Comparison of ENCODE assay signal across 8 mouse cellular contexts in the genomic region with DNA sequence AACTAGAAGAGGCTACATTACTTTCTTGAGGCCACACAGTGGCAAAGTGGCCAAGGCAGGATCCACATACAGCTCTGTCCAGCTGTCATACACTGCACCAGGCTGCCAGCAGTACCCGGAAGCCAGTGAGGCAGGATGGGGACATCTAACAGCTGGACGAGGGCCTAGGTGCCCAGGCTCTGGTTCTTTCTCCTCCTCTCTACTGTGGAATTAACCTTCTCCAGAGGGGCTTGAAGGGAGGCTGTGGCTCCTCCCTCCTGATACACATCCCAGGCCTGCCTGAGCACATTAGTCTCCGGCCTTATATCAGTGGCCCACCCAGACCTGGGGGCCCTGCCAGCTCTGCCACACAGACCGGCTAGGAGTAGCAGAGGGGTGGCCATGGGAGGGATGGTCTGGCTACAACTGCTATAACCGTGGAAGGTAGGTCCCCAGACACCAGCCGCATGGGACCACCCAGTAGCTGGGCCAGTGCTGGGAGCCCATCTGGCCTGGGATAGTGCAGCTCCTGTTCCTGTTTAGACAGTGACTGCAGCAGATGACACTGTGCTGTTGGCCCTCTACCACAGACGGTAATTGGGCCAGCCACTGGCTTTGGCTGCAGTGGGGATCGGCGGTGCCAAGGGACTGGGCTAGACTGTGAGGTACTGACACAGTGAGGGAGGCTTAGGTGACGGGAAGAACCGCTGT. TPM values are rescaled to one million over a fixed set of nuclear protein-coding genes. Genes with fewer than 3 reads are reported as not detected.
DNase-seq lines count a peak whose midpoint lies in the region; ATAC-seq lines count a peak whose summit lies in the region.

No protein-coding gene starts in this region.

- peaks cover 6% of the 10 kb centered on the region; the same call in 1 of the 2 replicates for H3K36me3 ChIP-seq in neural tube, embryonic 12.5 days
- no peaks in the 10 kb centered on the region for H3K36me3 ChIP-seq in embryonic facial prominence, embryonic 13.5 days
- no peaks in the 10 kb centered on the region for H3K36me3 ChIP-seq in hindbrain, embryonic 11.5 days (ENCODE audit: control insufficient read depth, insufficient read depth, low read length)
- H3K36me3 ChIP-seq in midbrain, embryonic 11.5 days (ENCODE audit: control insufficient read depth, insufficient read depth, low read length) = no peaks in the 10 kb centered on the region

- H3K4me3 ChIP-seq in neural tube, embryonic 12.5 days = no peak overlapping the region
- no peak overlapping the region for H3K4me3 ChIP-seq in embryonic facial prominence, embryonic 13.5 days
- no peak overlapping the region for H3K4me3 ChIP-seq in hindbrain, embryonic 11.5 days (ENCODE audit: low read depth, low read length)
- H3K4me3 ChIP-seq in midbrain, embryonic 11.5 days (ENCODE audit: low read depth, low read length) = no peak overlapping the region

- H3K27me3 ChIP-seq in neural tube, embryonic 12.5 days (replicated peaks) = no peaks in the 10 kb centered on the region
- no peaks in the 10 kb centered on the region for H3K27me3 ChIP-seq in embryonic facial prominence, embryonic 13.5 days
- H3K27me3 ChIP-seq in hindbrain, embryonic 11.5 days (ENCODE audit: control insufficient read depth, insufficient read depth, low read length) = no peaks in the 10 kb centered on the region
- H3K27me3 ChIP-seq in midbrain, embryonic 11.5 days (ENCODE audit: control insufficient read depth, insufficient read depth, low read length) = no peaks in the 10 kb centered on the region

- no peak overlapping the region for H3K4me2 ChIP-seq in neural tube, embryonic 12.5 days (replicated peaks)
- H3K4me2 ChIP-seq in embryonic facial prominence, embryonic 13.5 days = no peak overlapping the region
- no peak overlapping the region for H3K4me2 ChIP-seq in hindbrain, embryonic 11.5 days (replicated peaks; ENCODE audit: low read depth, low read length)
- no peak overlapping the region for H3K4me2 ChIP-seq in midbrain, embryonic 11.5 days

- WGBS in neural tube, embryonic 12.5 days = 59% methylated on average over 11 of the region's 11 CpGs
- WGBS in embryonic facial prominence, embryonic 13.5 days = 68% methylated on average over 11 of the region's 11 CpGs
- WGBS in hindbrain, embryonic 11.5 days = 59% methylated on average over 11 of the region's 11 CpGs
- 60% methylated on average over 11 of the region's 11 CpGs for WGBS in midbrain, embryonic 11.5 days

- H3K9me3 ChIP-seq in neural tube, embryonic 12.5 days = no peaks in the 10 kb centered on the region
- H3K9me3 ChIP-seq in embryonic facial prominence, embryonic 13.5 days = no peaks in the 10 kb centered on the region
- H3K9me3 ChIP-seq in hindbrain, embryonic 11.5 days (ENCODE audit: control insufficient read depth, low read length) = no peaks in the 10 kb centered on the region
- H3K9me3 ChIP-seq in midbrain, embryonic 11.5 days (ENCODE audit: control insufficient read depth, low read length) = no peaks in the 10 kb centered on the region

- H3K9ac ChIP-seq in neural tube, embryonic 12.5 days = no peak overlapping the region
- peak overlapping the region; percentile 49; the same call in 1 of the 2 replicates for H3K9ac ChIP-seq in embryonic facial prominence, embryonic 13.5 days
- no peak overlapping the region for H3K9ac ChIP-seq in hindbrain, embryonic 11.5 days (ENCODE audit: low read depth, low read length)
- H3K9ac ChIP-seq in midbrain, embryonic 11.5 days (ENCODE audit: low read length) = no peak overlapping the region

- peak; percentile 41; the same call in 1 of the 2 replicates for ATAC-seq in neural tube, embryonic 12.5 days (ENCODE audit: low FRiP score, low read depth)
- ATAC-seq in embryonic facial prominence, embryonic 13.5 days (ENCODE audit: insufficient number of reproducible peaks, insufficient read depth, low FRiP score, low TSS enrichment, low read depth) = peak; percentile 44; the same call in 1 of the 2 replicates
- peak; percentile 49; the same call in 1 of the 2 replicates for ATAC-seq in hindbrain, embryonic 11.5 days (ENCODE audit: low FRiP score)
- ATAC-seq in midbrain, embryonic 11.5 days (ENCODE audit: low FRiP score) = peak; percentile 42; the same call in 1 of the 2 replicates
- ATAC-seq in erythroid progenitor cell, adult 5-6 weeks (replicated peaks; ENCODE audit: low FRiP score, poor library complexity, severe bottlenecking) = no peak

- DNase-seq in neural tube, embryonic 10.5 days (ENCODE audit: extremely low spot score, low spot score) = no peak
- no peak for DNase-seq in hindbrain, embryonic 11.5 days (ENCODE audit: low spot score)
- peak; percentile 89 for DNase-seq in midbrain, embryonic 11.5 days (ENCODE audit: low spot score, missing footprints)
- no peak for DNase-seq in spleen, postnatal 14 days (ENCODE audit: low spot score in 2 of 2)
- no peak for DNase-seq in frontal cortex, postnatal 10 days (ENCODE audit: low spot score in 2 of 2)

- H3K27ac ChIP-seq in neural tube, embryonic 12.5 days = no peak overlapping the region
- H3K27ac ChIP-seq in embryonic facial prominence, embryonic 13.5 days = peak overlapping the region; percentile 84
- H3K27ac ChIP-seq in hindbrain, embryonic 11.5 days (ENCODE audit: low read depth, low read length) = no peak overlapping the region
- no peak overlapping the region for H3K27ac ChIP-seq in midbrain, embryonic 11.5 days (ENCODE audit: low read depth, low read length)

- peaks cover 30% of the 10 kb centered on the region for H3K4me1 ChIP-seq in neural tube, embryonic 12.5 days
- peaks cover 46% of the 10 kb centered on the region for H3K4me1 ChIP-seq in embryonic facial prominence, embryonic 13.5 days
- H3K4me1 ChIP-seq in hindbrain, embryonic 11.5 days (replicated peaks; ENCODE audit: control insufficient read depth, insufficient read depth, low read length) = peaks cover 8% of the 10 kb centered on the region
- H3K4me1 ChIP-seq in midbrain, embryonic 11.5 days (ENCODE audit: control insufficient read depth, insufficient read depth, low read length) = peaks cover 23% of the 10 kb centered on the region

RNA-seq across cellular contexts. Expression of gene Angptl2, which starts 37.5 kb away (rescaled TPM):
- polyA plus RNA-seq in neural tube, embryonic 12.5 days (2016; fragmentation: Nextera tagmentation; extraction: Ambion mirVana) = 23.4 and 24.9 TPM in 2 replicates
- polyA plus RNA-seq in embryonic facial prominence, embryonic 13.5 days (2015; fragmentation: Nextera tagmentation; extraction: Ambion mirVana) = 37.9 and 38.4 TPM in 2 replicates
- 19.9 and 21.3 TPM in 2 replicates for polyA plus RNA-seq in hindbrain, embryonic 11.5 days (2014; fragmentation: Nextera tagmentation; extraction: Ambion mirVana)
- 17.0 and 18.8 TPM in 2 replicates for polyA plus RNA-seq in midbrain, embryonic 11.5 days (2014; fragmentation: Nextera tagmentation; extraction: Ambion mirVana)
- total RNA-seq in erythroid progenitor cell, adult 5-6 weeks (2015; ENCODE audit: low replicate concordance) = 1.3 TPM in 1 of 2 replicates, not detected in the other
- total RNA-seq in erythroid progenitor cell, adult 5-6 weeks (2017; ENCODE audit: low replicate concordance) = 0.13 TPM in 1 of 2 replicates, not detected in the other

RNA-seq across cellular contexts. Expression of gene Garnl3, which starts 46.9 kb away (rescaled TPM):
- polyA plus RNA-seq in neural tube, embryonic 12.5 days (2016; fragmentation: Nextera tagmentation; extraction: Ambion mirVana) = 18.0 and 23.3 TPM in 2 replicates
- 11.2 and 13.5 TPM in 2 replicates for polyA plus RNA-seq in embryonic facial prominence, embryonic 13.5 days (2015; fragmentation: Nextera tagmentation; extraction: Ambion mirVana)
- 14.3 and 18.5 TPM in 2 replicates for polyA plus RNA-seq in hindbrain, embryonic 11.5 days (2014; fragmentation: Nextera tagmentation; extraction: Ambion mirVana)
- 12.8 and 13.6 TPM in 2 replicates for polyA plus RNA-seq in midbrain, embryonic 11.5 days (2014; fragmentation: Nextera tagmentation; extraction: Ambion mirVana)
- not detected in 2 replicates for total RNA-seq in erythroid progenitor cell, adult 5-6 weeks (2015; ENCODE audit: low replicate concordance)
- not detected in 2 replicates for total RNA-seq in erythroid progenitor cell, adult 5-6 weeks (2017; ENCODE audit: low replicate concordance)
